Comparison of ENCODE assay signal across 8 mouse cellular contexts in genomic region chr10:68464943-68465342, GRCm38 (mm10).
A peak's percentile ranks its signal among the peaks of the same experiment; 100 is the strongest.
DNase-seq lines count a peak whose midpoint lies in the region; ATAC-seq and TF ChIP-seq lines count a peak whose summit lies in the region.

No protein-coding gene starts in this region.

- H3K4me1 ChIP-seq in hindbrain, embryonic 10.5 days (replicated peaks), result 0 out of 2 replicates have a peak, but pooled peaks cover 2% of the 10 kb centered on the region
- H3K4me1 ChIP-seq in hindbrain, embryonic 12.5 days, result no peaks in the 10 kb centered on the region
- peaks cover 25% of the 10 kb centered on the region for H3K4me1 ChIP-seq in embryonic facial prominence, embryonic 13.5 days
- no peaks in the 10 kb centered on the region for H3K4me1 ChIP-seq in thymus, adult 2 months (replicated peaks; ENCODE audit: control insufficient read depth, insufficient read depth, low read length)

- no peaks in the 10 kb centered on the region for H3K27me3 ChIP-seq in hindbrain, embryonic 10.5 days (ENCODE audit: insufficient read depth, poor library complexity, severe bottlenecking)
- H3K27me3 ChIP-seq in hindbrain, embryonic 12.5 days, result no peaks in the 10 kb centered on the region
- H3K27me3 ChIP-seq in embryonic facial prominence, embryonic 13.5 days, result no peaks in the 10 kb centered on the region
- H3K27me3 ChIP-seq in thymus, adult 2 months (ENCODE audit: control insufficient read depth, insufficient read depth, low read length), result no peaks in the 10 kb centered on the region

- H3K9ac ChIP-seq in hindbrain, embryonic 12.5 days, result no peak overlapping the region
- no peak overlapping the region for H3K9ac ChIP-seq in embryonic facial prominence, embryonic 13.5 days

- ATAC-seq in hindbrain, embryonic 12.5 days (ENCODE audit: low FRiP score), result no peak
- no peak for ATAC-seq in embryonic facial prominence, embryonic 13.5 days (ENCODE audit: insufficient number of reproducible peaks, insufficient read depth, low FRiP score, low TSS enrichment, low read depth)
- ATAC-seq in inflammation-experienced regulatory T-cells, adult 6 months, result peak; percentile 41

- H3K9me3 ChIP-seq in hindbrain, embryonic 10.5 days, result no peaks in the 10 kb centered on the region
- H3K9me3 ChIP-seq in hindbrain, embryonic 12.5 days (replicated peaks), result no peaks in the 10 kb centered on the region
- H3K9me3 ChIP-seq in embryonic facial prominence, embryonic 13.5 days, result no peaks in the 10 kb centered on the region

- DNase-seq in hindbrain, embryonic 10.5 days (ENCODE audit: low spot score), result peak; percentile 68
- DNase-seq in adrenal gland, adult 8-10 months, result peak; percentile 61
- peak; percentile 85 for DNase-seq in left cerebral cortex, postnatal 4 days
- DNase-seq in ovary, adult 18-20 months (ENCODE audit: low spot score), result peak; percentile 43
- peak; percentile 49 for DNase-seq in thymus, adult 2 months

- H3K36me3 ChIP-seq in hindbrain, embryonic 10.5 days, result no peaks in the 10 kb centered on the region
- H3K36me3 ChIP-seq in hindbrain, embryonic 12.5 days, result no peaks in the 10 kb centered on the region
- no peaks in the 10 kb centered on the region for H3K36me3 ChIP-seq in embryonic facial prominence, embryonic 13.5 days
- no peaks in the 10 kb centered on the region for H3K36me3 ChIP-seq in thymus, adult 2 months (ENCODE audit: control insufficient read depth, insufficient read depth, low read length)

- 34% methylated on average over 7 of the region's 7 CpGs for WGBS in hindbrain, embryonic 10.5 days
- 36% methylated on average over 7 of the region's 7 CpGs for WGBS in hindbrain, embryonic 12.5 days
- WGBS in embryonic facial prominence, embryonic 13.5 days, result 5% methylated on average over 7 of the region's 7 CpGs
- WGBS in thymus, adult 2 months, result 56% methylated on average over 7 of the region's 7 CpGs

- intact Hi-C loops in left cerebral cortex, postnatal 4 days (cut with DNase I), result loop anchor here (10.0 kb wide), 1 partner anchor 430 kb away; no protein-coding TSS in a partner anchor

- no peak overlapping the region for H3K4me2 ChIP-seq in hindbrain, embryonic 12.5 days (replicated peaks)
- H3K4me2 ChIP-seq in embryonic facial prominence, embryonic 13.5 days, result no peak overlapping the region

- no peak overlapping the region for H3K4me3 ChIP-seq in hindbrain, embryonic 10.5 days
- H3K4me3 ChIP-seq in hindbrain, embryonic 12.5 days, result no peak overlapping the region
- no peak overlapping the region for H3K4me3 ChIP-seq in embryonic facial prominence, embryonic 13.5 days
- no peak overlapping the region for H3K4me3 ChIP-seq in thymus, adult 2 months (ENCODE audit: control insufficient read depth, insufficient read depth, low read length)

- peak; percentile 48; the same call in 1 of the 2 replicates for TF ChIP-seq CTCF in thymus, adult 2 months (IDR thresholded peaks at IDR 0.05; ENCODE audit: borderline replicate concordance, control insufficient read depth, extremely low read depth, insufficient read depth, low read length, poor library complexity)

- no peak for TF ChIP-seq POLR2A in thymus, adult 2 months (IDR thresholded peaks at IDR 0.05; ENCODE audit: control insufficient read depth, extremely low read depth, insufficient read depth, low read length, poor library complexity)

- H3K27ac ChIP-seq in hindbrain, embryonic 10.5 days, result no peak overlapping the region
- H3K27ac ChIP-seq in hindbrain, embryonic 12.5 days, result no peak overlapping the region
- peak overlapping the region; percentile 40; the same call in 1 of the 2 replicates for H3K27ac ChIP-seq in embryonic facial prominence, embryonic 13.5 days
- H3K27ac ChIP-seq in thymus, adult 2 months (ENCODE audit: control insufficient read depth, insufficient read depth, low read length), result no peak overlapping the region
